Mouse (Mus musculus): ENCODE data around the gene Specc1l. TPM values are rescaled to one million over a fixed set of nuclear protein-coding genes. Genes with fewer than 3 reads are reported as not detected.

The Specc1l gene
- total and polyA plus RNA-seq, 2 experiments from 2014 or later, result 21.4 to 64.5 TPM

GRCm38 (mm10) chr10:75355341-75355740 lies 143.5 kb downstream of the Specc1l start:
- H3K4me3 ChIP-seq (ENCODE audit: low read depth, low read length), result no peak overlapping the region
- DNase-seq (no peak), ATAC-seq (no peak)
- H3K4me1 ChIP-seq (ENCODE audit: insufficient read depth), result no peaks in the 10 kb centered on the region
- no peak overlapping the region for H3K4me2 ChIP-seq (ENCODE audit: low read depth)
- no peak overlapping the region for H3K27ac ChIP-seq (ENCODE audit: low read depth, low read length)
- no peak overlapping the region for H3K9ac ChIP-seq
- H3K27me3 ChIP-seq (ENCODE audit: insufficient read depth, low read length), result no peaks in the 10 kb centered on the region
- 73% methylated on average over 4 of the region's 4 CpGs for WGBS
- H3K9me3 ChIP-seq (ENCODE audit: low read length), result no peaks in the 10 kb centered on the region
- no peak for TF ChIP-seq CTCF (IDR thresholded peaks at IDR 0.05; ENCODE audit: low read depth)
- H3K36me3 ChIP-seq (ENCODE audit: insufficient read depth), result no peaks in the 10 kb centered on the region

Other genes starting within 250 kb of the Specc1l start
- gene Gnaz, start 244.9 kb upstream of the Specc1l start, total RNA-seq (2014; rRNA removed), result 127 and 140 TPM in 2 replicates
- 76.7 and 106 TPM in 2 replicates for gene Gnaz, start 244.9 kb upstream of the Specc1l start, polyA plus RNA-seq (2015; fragmentation: Nextera tagmentation; extraction: Ambion mirVana)
- 0.23 and 0.24 TPM in 2 replicates for gene Rsph14, start 179.5 kb upstream of the Specc1l start, total RNA-seq (2014; rRNA removed)
- 0.90 and 1.1 TPM in 2 replicates for gene Rsph14, start 179.5 kb upstream of the Specc1l start, polyA plus RNA-seq (2015; fragmentation: Nextera tagmentation; extraction: Ambion mirVana)
- gene Rab36, start 175.0 kb upstream of the Specc1l start, total RNA-seq (2014; rRNA removed), result 20.1 and 24.4 TPM in 2 replicates
- gene Rab36, start 175.0 kb upstream of the Specc1l start, polyA plus RNA-seq (2015; fragmentation: Nextera tagmentation; extraction: Ambion mirVana), result 17.9 and 26.8 TPM in 2 replicates
- 44.9 and 49.6 TPM in 2 replicates for gene Bcr, start 151.5 kb upstream of the Specc1l start, total RNA-seq (2014; rRNA removed)
- gene Bcr, start 151.5 kb upstream of the Specc1l start, polyA plus RNA-seq (2015; fragmentation: Nextera tagmentation; extraction: Ambion mirVana), result 6.9 and 10.1 TPM in 2 replicates
- gene Adora2a, start 104.8 kb downstream of the Specc1l start, total RNA-seq (2014; rRNA removed), result 19.5 and 22.5 TPM in 2 replicates
- gene Adora2a, start 104.8 kb downstream of the Specc1l start, polyA plus RNA-seq (2015; fragmentation: Nextera tagmentation; extraction: Ambion mirVana), result 9.4 TPM in 2 replicates
- 0.38 and 0.62 TPM in 2 replicates for gene Upb1, start 189.0 kb downstream of the Specc1l start, total RNA-seq (2014; rRNA removed)
- 0.58 and 0.75 TPM in 2 replicates for gene Upb1, start 189.0 kb downstream of the Specc1l start, polyA plus RNA-seq (2015; fragmentation: Nextera tagmentation; extraction: Ambion mirVana)